Mouse (Mus musculus) thymus, postnatal 4 days (tissue): ENCODE measurements around the gene Ccl20.
A peak's percentile ranks its signal among the peaks of the same experiment; 100 is the strongest.

Experiments used
- DNase-seq: peaks from one replicate; pipeline ENCODE4 v3.0.0; 2021

The Ccl20 gene

DNA sequence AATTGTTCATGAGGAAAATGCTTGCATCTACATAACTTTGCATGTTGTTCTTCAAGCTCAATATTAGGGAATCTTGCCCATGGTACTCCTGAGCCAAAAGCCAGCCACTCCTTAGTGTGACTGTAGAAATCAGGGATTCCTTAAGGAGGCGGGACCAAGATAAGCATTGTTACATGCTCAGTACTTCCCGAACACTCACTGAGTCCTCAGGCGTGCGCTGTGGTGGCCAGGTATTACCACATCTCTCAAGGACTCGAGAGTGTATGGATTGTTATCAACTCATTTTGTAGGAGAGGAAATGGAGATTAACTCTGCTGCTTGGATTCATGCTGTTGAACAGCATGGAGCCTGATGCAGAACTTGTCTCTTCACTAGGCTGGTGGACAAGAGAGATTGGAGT is 25.5 kb downstream of the Ccl20 start:
- DNase-seq, result no peak

DNA sequence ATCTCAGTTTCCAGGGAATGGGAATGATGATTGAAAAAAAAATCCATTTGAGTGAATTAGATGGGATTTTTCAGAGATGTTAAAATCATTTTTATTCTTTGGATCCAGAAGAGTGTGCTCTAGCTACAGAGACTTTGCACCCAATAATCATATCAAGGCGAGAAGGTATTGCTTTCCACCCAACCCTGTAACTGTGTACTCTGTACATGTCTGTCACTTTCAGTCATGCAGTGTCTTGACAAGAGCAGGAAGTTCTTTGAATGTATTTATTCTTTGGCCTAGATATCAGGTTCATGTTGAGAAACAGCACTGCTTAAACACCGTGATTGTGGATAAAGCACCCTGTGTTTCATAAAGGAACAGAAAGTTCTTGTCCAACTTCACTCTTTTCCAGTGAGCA is 30.0 kb downstream of the Ccl20 start:
- no peak for DNase-seq

DNA sequence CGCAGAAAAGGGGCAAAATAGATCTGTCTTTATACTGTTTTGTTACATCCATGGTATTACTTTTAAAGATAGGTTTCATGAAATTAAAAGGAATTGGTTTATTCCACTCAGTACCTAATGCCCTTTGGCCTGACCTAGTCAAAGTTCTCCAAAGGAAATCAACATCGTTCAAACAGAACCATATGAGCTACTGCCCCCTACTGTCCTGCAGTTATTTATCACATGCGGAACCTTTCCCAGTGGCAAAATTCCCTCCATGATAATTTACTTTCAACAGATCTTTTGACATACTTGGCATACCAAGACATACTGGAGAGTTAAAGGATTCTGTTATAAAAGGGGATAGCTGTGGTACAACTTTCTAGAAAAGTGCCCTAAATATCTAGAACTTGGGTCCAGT is 33.7 kb downstream of the Ccl20 start:
- no peak for DNase-seq

DNA sequence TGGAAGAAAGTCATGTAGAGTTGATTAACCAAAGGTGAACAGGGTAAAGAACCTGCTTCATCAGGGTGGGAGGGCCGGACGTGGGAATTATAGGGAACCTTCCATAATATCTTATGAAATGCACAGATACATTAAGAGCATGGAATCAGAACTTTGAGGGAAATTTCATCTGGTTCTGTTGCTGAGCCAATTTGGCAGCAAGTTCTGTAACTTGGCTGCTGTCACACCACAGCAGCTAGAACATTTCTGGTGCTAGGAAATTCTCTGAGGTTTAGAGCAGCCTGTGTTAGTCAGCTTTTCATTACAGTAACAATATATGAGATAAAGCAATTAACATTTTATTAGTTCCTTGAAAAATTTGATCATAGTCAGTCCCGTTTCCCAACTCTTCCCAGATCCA is 36.4 kb downstream of the Ccl20 start:
- no peak for DNase-seq

DNA sequence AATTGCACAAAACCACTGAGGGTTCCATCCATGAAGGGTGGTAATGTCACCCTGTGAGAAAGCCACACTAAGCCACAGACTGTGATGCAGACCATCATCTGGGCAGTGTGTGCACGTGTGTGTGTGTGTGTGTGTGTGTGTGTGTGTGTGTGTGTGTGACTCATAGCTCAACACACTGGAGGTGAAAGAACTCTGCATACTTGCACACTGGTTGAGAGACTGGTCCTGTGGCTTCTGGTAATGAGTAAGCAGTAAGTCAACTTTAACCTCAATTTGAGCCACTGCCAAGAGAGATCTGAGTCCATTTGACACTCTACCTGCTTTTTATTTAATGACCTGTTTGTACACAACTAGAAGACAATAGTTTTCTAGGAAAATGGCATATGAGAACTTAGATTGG is 40.3 kb downstream of the Ccl20 start:
- DNase-seq, result no peak

DNA sequence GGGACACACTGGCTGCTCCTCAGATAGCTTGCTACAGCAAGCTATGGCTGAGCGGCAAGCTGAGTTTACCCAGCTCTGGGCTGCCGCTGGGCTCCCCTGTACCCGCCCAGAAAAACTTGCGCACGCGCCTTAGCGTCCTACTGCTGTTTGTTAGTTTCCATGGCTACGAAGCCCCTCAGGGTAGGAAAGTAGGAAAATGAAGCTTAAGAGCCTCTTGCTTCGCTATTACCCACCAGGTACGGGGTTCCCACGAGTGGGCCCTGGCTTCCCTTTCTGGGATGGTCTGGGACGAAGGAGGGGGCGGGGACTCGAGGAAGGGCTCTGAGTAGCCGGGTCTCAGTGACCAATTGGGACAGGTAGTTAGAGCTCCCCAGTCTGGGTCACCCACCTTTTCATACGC is 43.0 kb downstream of the Ccl20 start, which contains the start of gene Daw1:
Gene Daw1 (plus strand): TSS at position 150 of the 400 bp plus-strand sequence.
- peak; percentile 14 for DNase-seq

DNA sequence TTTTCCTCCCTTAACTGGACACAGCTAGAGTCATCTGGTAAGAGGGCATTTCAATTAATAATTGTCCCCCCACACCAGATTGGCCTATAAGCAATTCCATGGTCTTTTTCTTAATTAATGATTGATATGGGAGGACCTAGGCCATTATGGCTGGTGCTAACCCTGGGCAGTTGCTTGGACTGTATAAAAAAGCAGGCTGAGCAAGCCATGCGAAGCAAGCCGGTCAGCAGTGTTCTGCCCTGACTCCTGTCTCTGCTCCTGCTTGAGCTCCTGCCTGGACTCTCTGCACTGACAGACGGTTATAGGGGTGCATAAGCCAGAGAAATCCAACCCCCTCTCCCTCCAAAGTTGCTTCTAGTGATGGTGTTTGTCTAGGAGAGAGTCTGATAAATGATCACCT is 45.1 kb downstream of the Ccl20 start:
- no peak for DNase-seq

DNA sequence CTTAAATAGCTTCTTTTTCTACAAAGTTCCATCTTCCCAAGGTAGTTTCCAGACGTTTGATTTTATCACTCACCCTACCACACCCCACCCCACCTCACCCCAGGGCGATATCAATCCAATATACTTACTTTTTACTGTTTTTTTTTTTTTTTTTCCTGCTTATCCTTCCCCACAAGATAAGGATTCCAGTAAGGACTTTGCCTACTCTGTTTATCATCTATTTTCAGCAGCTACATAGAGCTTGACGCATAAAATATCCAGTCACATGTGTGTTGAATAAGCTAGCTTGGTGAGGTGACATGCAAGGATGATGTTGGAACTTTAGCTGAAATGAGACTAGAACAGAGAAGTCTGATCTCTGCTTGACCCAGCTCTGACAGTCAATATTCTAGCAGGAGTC is 47.5 kb downstream of the Ccl20 start:
- DNase-seq, result no peak
